Mouse (Mus musculus) forebrain, embryonic 10.5 days (tissue): Measurements from ENCODE around the gene Abr. TPM values are rescaled to one million over a fixed set of nuclear protein-coding genes. Genes with fewer than 3 reads are reported as not detected.
A peak's percentile ranks its signal among the peaks of the same experiment; 100 is the strongest.

Source experiments
- DNase-seq: peaks from one replicate; pipeline ENCODE4 v3.0.0-alpha.2; 2017; ENCODE audit warnings: low spot score; ENCODE audit errors: extremely low spot score
- H3K27ac ChIP-seq: fragments of 300-500 bp; sonication (generic); 2 replicates; pipeline ENCODE4 v1.5.1; 2016; ENCODE audit warnings: mild to moderate bottlenecking
- H3K27me3 ChIP-seq: fragments of 300-500 bp; sonication (generic); 2 replicates; pipeline ENCODE4 v1.6.1; 2016; ENCODE audit warnings: mild to moderate bottlenecking; ENCODE audit not compliant: poor library complexity, severe bottlenecking
- H3K36me3 ChIP-seq: fragments of 300-500 bp; sonication (generic); replicated peaks from 2 replicates; pipeline ENCODE4 v1.6.1; 2016; ENCODE audit warnings: mild to moderate bottlenecking, moderate library complexity
- H3K4me1 ChIP-seq: fragments of 300-500 bp; sonication (generic); 2 replicates; pipeline ENCODE4 v1.6.1; 2016
- H3K4me3 ChIP-seq: fragments of 300-500 bp; sonication (generic); 2 replicates; pipeline ENCODE4 v1.5.1; 2016; ENCODE audit warnings: mild to moderate bottlenecking, moderate library complexity
- H3K9me3 ChIP-seq: fragments of 300-500 bp; sonication (generic); 2 replicates; pipeline ENCODE4 v1.6.1; 2016; ENCODE audit warnings: mild to moderate bottlenecking, moderate library complexity
- WGBS: fragments of 180-500 bp; shearing (Covaris S2); methylation state at CpG from one replicate; pipeline ENCODE4 v1.1.7; 2016; 5-methylcytosine and 5-hydroxymethylcytosine counted together
- polyA plus RNA-seq: library from polyadenylated mRNA; unstranded; fragments of >200 nt; fragmentation: Nextera tagmentation; extraction: Ambion mirVana; gene quantifications from 2 replicates; pipeline ENCODE4 v1.2.1, GENCODE M21; 2016

Abr gene
- polyA plus RNA-seq, 1 experiment from 2014 or later: 27.0 TPM

DNA sequence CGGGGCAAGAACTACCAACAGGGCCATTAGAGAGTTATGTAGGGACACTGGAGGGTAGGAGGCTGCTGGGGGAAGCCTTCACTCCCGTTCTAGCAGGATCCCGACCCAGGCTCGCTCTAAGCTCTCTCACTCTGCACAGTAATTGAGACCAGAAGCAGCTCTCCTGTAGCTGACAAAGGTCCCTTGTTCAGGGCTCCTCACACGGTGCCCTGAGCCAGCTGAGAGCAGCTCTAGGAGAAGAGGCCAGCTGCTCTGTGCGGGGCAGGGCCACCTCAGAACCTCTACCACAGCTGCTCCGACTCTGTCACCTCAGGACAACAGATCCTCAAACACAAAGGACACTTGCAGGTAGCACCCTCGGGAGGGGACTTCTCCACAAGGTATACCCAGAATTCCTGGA, 176.7 kb downstream of the Abr start:
- DNase-seq: no peak
- H3K4me1 ChIP-seq: peaks cover 83% of the 10 kb centered on the region

DNA sequence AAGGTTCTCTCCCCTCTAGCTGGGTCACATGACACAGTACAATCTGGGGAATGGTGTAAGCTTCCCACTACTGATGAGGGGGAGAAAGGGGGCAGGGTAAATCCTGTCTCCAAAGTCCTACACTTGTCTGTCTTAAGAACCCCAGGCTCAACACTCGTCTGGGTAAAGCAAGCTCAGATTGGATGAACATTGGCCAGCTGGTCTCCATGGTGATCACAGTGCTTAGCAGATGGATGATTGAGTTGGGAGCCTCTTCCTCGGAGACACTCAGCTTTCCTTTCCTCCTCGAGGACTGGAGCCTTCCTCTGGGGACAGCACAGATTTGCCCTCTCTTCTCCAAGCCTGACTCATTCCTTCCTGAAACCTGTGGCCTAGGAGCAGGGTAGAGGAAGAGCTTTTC, 182.4 kb downstream of the Abr start:
- Histone ChIP-seq H3K36me3 (peaks cover 21% of the 10 kb centered on the region), H3K4me1 (peaks cover 61% of the 10 kb centered on the region)
- 30% methylated on average over 3 of the region's 3 CpGs for WGBS

More for the DNA sequence above, 176.7 kb downstream of the Abr start:
- H3K27me3 ChIP-seq: peaks cover 60% of the 10 kb centered on the region
- peak overlapping the region; percentile 75 for H3K27ac ChIP-seq
- H3K36me3 ChIP-seq: peaks cover 25% of the 10 kb centered on the region
- H3K4me3 ChIP-seq: no peak overlapping the region
- H3K9me3 ChIP-seq: no peaks in the 10 kb centered on the region
- WGBS: 27% methylated on average over 8 of the region's 8 CpGs

DNA sequence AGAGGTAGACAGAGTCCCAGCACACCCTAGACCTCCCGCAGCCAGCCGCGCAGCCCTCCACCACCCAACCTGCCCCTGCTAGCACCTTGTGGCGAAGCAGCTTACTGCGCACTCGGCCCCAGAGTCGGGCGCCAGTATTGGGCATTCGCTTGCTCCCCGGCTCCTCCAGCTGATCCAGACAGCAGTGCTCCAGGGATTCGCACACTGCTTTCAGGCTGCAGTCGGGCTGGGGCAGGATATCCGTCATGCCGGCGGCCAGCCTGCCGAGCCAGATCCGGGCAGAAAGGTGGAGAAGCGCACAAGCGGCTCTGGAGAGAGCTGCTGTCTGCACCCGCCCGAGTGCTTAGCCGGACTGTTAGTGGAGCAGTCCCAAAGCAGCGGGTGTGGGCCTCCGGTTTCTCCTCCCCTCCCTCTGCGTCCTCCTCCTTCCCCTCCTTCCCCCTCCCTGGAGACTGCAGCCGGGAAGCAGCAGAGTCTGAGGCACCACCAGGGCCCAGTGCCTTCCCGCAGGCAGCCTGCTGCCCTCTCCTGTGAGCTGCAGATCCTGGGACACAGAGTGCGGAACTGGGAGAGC, 185.2 kb downstream of the Abr start:
- Histone ChIP-seq H3K4me1 (peaks cover 50% of the 10 kb centered on the region), H3K27ac (peak overlapping the region; percentile 69), H3K27me3 (peaks cover 59% of the 10 kb centered on the region), H3K9me3 (no peaks in the 10 kb centered on the region), H3K36me3 (peaks cover 26% of the 10 kb centered on the region), H3K4me3 (peak overlapping the region; percentile 51)
- 6% methylated on average over 28 of the region's 28 CpGs for WGBS
- DNase-seq: peak; percentile 46

More for the DNA sequence above, 182.4 kb downstream of the Abr start:
- no peak overlapping the region for H3K4me3 ChIP-seq
- no peak for DNase-seq
- peaks cover 83% of the 10 kb centered on the region for H3K27me3 ChIP-seq
- peak overlapping the region; percentile 51 for H3K27ac ChIP-seq
- no peaks in the 10 kb centered on the region for H3K9me3 ChIP-seq

DNA sequence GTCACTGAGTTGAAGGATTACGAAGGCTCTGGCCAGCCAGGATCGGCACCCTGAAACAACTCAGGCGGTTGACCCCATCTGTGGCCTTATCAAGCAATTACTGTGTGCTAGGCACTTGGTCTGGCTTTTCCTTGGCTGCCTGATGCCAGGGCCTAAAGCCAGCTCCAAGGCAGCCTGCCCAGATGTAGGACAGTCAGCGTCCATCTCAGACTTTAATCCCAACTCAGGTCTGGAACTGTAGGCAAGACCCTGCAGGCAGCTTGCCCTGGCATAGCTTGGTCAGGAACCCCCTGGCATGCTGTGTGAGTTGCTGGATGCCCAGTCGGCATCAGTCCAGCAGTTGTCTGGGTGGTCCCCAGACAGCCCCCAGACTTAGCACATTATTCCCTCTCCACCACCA, 186.1 kb downstream of the Abr start:
- Histone ChIP-seq H3K36me3 (peaks cover 31% of the 10 kb centered on the region), H3K4me3 (no peak overlapping the region), H3K27me3 (peaks cover 51% of the 10 kb centered on the region), H3K27ac (no peak overlapping the region), H3K9me3 (no peaks in the 10 kb centered on the region), H3K4me1 (peaks cover 41% of the 10 kb centered on the region)
- 87% methylated on average over 5 of the region's 5 CpGs for WGBS
- no peak for DNase-seq

- H3K36me3 ChIP-seq: peaks cover 23% of the 10 kb centered on the region
- DNase-seq: peak; percentile 24
- H3K9me3 ChIP-seq: no peaks in the 10 kb centered on the region
- H3K27me3 ChIP-seq: no peaks in the 10 kb centered on the region
- peaks cover 36% of the 10 kb centered on the region for H3K4me1 ChIP-seq
- 66% methylated on average over 6 of the region's 6 CpGs for WGBS
- H3K4me3 ChIP-seq: no peak overlapping the region
- peak overlapping the region; percentile 81 for H3K27ac ChIP-seq
Observed at GRCm38 (mm10) chr11:76429966-76430631, 192.0 kb downstream of the Abr start.

DNA sequence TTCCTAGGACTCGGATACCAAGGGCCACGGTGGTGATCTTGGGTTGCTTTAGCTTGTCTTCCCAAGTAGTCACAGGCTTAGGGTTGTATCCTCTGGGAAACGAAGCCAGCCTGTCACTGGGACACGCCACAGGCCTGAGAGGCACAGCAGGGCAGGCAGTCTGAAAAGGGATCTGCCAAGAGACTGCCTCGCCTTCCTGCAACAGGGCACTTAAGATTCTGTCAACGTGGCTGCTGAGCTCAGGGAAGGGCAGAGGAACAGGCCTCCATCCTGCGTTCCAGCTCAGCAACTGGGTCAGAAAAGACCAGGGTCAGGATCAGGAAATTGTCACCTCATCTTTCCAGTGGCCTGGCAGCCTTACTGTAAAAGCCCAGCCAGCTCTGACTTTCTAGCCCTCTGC, 192.6 kb downstream of the Abr start:
- no peak for DNase-seq
- Histone ChIP-seq H3K27me3 (no peaks in the 10 kb centered on the region), H3K4me3 (no peak overlapping the region), H3K27ac (peak overlapping the region; percentile 81), H3K9me3 (no peaks in the 10 kb centered on the region), H3K4me1 (peaks cover 36% of the 10 kb centered on the region), H3K36me3 (peaks cover 29% of the 10 kb centered on the region)
- 57% methylated on average over 7 of the region's 7 CpGs for WGBS

GRCm38 (mm10) chr11:76429046-76429445, 193.1 kb downstream of the Abr start:
- DNase-seq: no peak
- H3K36me3 ChIP-seq: peaks cover 33% of the 10 kb centered on the region

GRCm38 (mm10) chr11:76427781-76428180, 194.3 kb downstream of the Abr start:
- DNase-seq: no peak
- Histone ChIP-seq H3K27me3 (no peaks in the 10 kb centered on the region), H3K9me3 (no peaks in the 10 kb centered on the region), H3K27ac (no peak overlapping the region), H3K4me3 (no peak overlapping the region), H3K36me3 (peaks cover 38% of the 10 kb centered on the region), H3K4me1 (peaks cover 36% of the 10 kb centered on the region)
- 80% methylated on average over 3 of the region's 3 CpGs for WGBS

More at GRCm38 (mm10) chr11:76429046-76429445, 193.1 kb downstream of the Abr start:
- peak overlapping the region; percentile 81 for H3K27ac ChIP-seq
- H3K4me3 ChIP-seq: no peak overlapping the region
- no peaks in the 10 kb centered on the region for H3K9me3 ChIP-seq
- H3K27me3 ChIP-seq: no peaks in the 10 kb centered on the region
- 51% methylated on average over 4 of the region's 4 CpGs for WGBS
- peaks cover 36% of the 10 kb centered on the region for H3K4me1 ChIP-seq

- Histone ChIP-seq H3K4me1 (peaks cover 33% of the 10 kb centered on the region), H3K27ac (no peak overlapping the region), H3K9me3 (no peaks in the 10 kb centered on the region), H3K27me3 (no peaks in the 10 kb centered on the region), H3K36me3 (peaks cover 43% of the 10 kb centered on the region), H3K4me3 (no peak overlapping the region)
- WGBS: 89% methylated on average over 6 of the region's 6 CpGs
- no peak for DNase-seq
Observed at GRCm38 (mm10) chr11:76425749-76426148, 196.4 kb downstream of the Abr start.

- Histone ChIP-seq H3K27me3 (no peaks in the 10 kb centered on the region), H3K9me3 (no peaks in the 10 kb centered on the region), H3K36me3 (peaks cover 89% of the 10 kb centered on the region), H3K4me3 (no peak overlapping the region), H3K27ac (no peak overlapping the region), H3K4me1 (peaks cover 8% of the 10 kb centered on the region)
- DNase-seq: no peak
- WGBS: 73% methylated on average over 4 of the region's 4 CpGs
Observed at GRCm38 (mm10) chr11:76420896-76421295, 201.2 kb downstream of the Abr start.

- Histone ChIP-seq H3K9me3 (no peaks in the 10 kb centered on the region), H3K27me3 (no peaks in the 10 kb centered on the region), H3K27ac (no peak overlapping the region; the same call in 1 of the 2 replicates), H3K36me3 (peaks cover 95% of the 10 kb centered on the region), H3K4me1 (peaks cover 14% of the 10 kb centered on the region), H3K4me3 (no peak overlapping the region)
- no peak for DNase-seq
- 65% methylated on average over 4 of the region's 4 CpGs for WGBS
Observed at GRCm38 (mm10) chr11:76419179-76419578, 202.9 kb downstream of the Abr start.

DNA sequence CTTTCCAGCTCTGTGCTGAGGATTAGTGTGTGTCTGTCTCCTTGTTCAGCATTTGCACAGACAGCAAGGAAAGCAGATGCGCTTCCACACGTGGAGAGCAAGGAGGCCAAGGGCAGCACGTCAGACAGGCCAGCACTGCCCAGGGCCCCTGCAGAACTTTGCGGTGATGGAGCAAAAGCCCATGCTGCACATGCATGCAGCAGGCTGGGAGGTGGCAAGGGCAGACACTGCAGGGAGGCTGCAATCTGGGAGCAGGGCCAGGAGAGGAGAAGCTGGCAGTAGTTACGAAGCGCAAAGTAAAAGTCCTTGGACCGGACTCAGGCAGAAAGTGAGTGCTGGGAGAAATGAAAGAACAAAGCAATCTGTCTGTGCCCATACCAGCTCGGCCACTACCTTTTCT, 203.7 kb downstream of the Abr start:
- H3K27me3 ChIP-seq: no peaks in the 10 kb centered on the region
- H3K4me1 ChIP-seq: peaks cover 20% of the 10 kb centered on the region
- H3K9me3 ChIP-seq: no peaks in the 10 kb centered on the region
- peaks cover 95% of the 10 kb centered on the region for H3K36me3 ChIP-seq
- WGBS: 94% methylated on average over 8 of the region's 8 CpGs
- H3K4me3 ChIP-seq: no peak overlapping the region
- DNase-seq: no peak
- H3K27ac ChIP-seq: no peak overlapping the region

GRCm38 (mm10) chr11:76415985-76416384, 206.1 kb downstream of the Abr start:
- WGBS: 62% methylated on average over 2 of the region's 2 CpGs
- no peaks in the 10 kb centered on the region for H3K27me3 ChIP-seq
- H3K36me3 ChIP-seq: peaks cover 94% of the 10 kb centered on the region
- no peak overlapping the region for H3K4me3 ChIP-seq
- no peak overlapping the region for H3K27ac ChIP-seq
- DNase-seq: no peak
- H3K4me1 ChIP-seq: peaks cover 23% of the 10 kb centered on the region
- no peaks in the 10 kb centered on the region for H3K9me3 ChIP-seq
